Mouse (Mus musculus): ENCODE data around the gene Endou.

The Endou gene

GRCm38 (mm10) chr15:97731111-97731510 lies at the start of gene Endou:
Gene Endou (minus strand): TSS chr15:97731339.
- no peak for DNase-seq (ENCODE audit: extremely low spot score, low read depth, low spot score)

- DNase-seq (ENCODE audit: extremely low spot score, low read depth, low spot score) = no peak
Observed at GRCm38 (mm10) chr15:97780611-97781031, 49.5 kb upstream of the Endou start.

- no peak for DNase-seq (ENCODE audit: extremely low spot score, low read depth, low spot score)
Observed at GRCm38 (mm10) chr15:97779576-97779975, 48.4 kb upstream of the Endou start.

- DNase-seq (ENCODE audit: extremely low spot score, low read depth, low spot score) = no peak
Observed at GRCm38 (mm10) chr15:97778311-97779098, 47.4 kb upstream of the Endou start, which contains the start of gene Slc48a1. Gene Slc48a1 (plus strand): TSS chr15:97778520.

- no peak for DNase-seq (ENCODE audit: extremely low spot score, low read depth, low spot score)
Observed at GRCm38 (mm10) chr15:97776919-97777318, 45.8 kb upstream of the Endou start.

GRCm38 (mm10) chr15:97776514-97776913 lies 45.4 kb upstream of the Endou start:
- DNase-seq (ENCODE audit: extremely low spot score, low read depth, low spot score) = no peak

GRCm38 (mm10) chr15:97773961-97774370 lies 42.8 kb upstream of the Endou start:
- no peak for DNase-seq (ENCODE audit: extremely low spot score, low read depth, low spot score)

- no peak for DNase-seq (ENCODE audit: extremely low spot score, low read depth, low spot score)
Observed at GRCm38 (mm10) chr15:97773108-97773507, 42.0 kb upstream of the Endou start.

GRCm38 (mm10) chr15:97770280-97770679 lies 39.1 kb upstream of the Endou start:
- no peak for DNase-seq (ENCODE audit: extremely low spot score, low read depth, low spot score)

- DNase-seq (ENCODE audit: extremely low spot score, low read depth, low spot score) = no peak
Observed at GRCm38 (mm10) chr15:97768192-97768591, 37.1 kb upstream of the Endou start.

GRCm38 (mm10) chr15:97767280-97768186 lies 36.4 kb upstream of the Endou start, which contains the start of gene Rapgef3:
Gene Rapgef3 (minus strand): TSS chr15:97767972.
- no peak for DNase-seq (ENCODE audit: extremely low spot score, low read depth, low spot score)

- DNase-seq (ENCODE audit: extremely low spot score, low read depth, low spot score) = no peak
Observed at GRCm38 (mm10) chr15:97766594-97767279, 35.6 kb upstream of the Endou start.

- no peak for DNase-seq (ENCODE audit: extremely low spot score, low read depth, low spot score)
Observed at GRCm38 (mm10) chr15:97766194-97766593, 35.1 kb upstream of the Endou start.

GRCm38 (mm10) chr15:97765090-97765794 lies 34.1 kb upstream of the Endou start:
- DNase-seq (ENCODE audit: extremely low spot score, low read depth, low spot score) = no peak

- no peak for DNase-seq (ENCODE audit: extremely low spot score, low read depth, low spot score)
Observed at GRCm38 (mm10) chr15:97764532-97764931, 33.4 kb upstream of the Endou start.

- no peak for DNase-seq (ENCODE audit: extremely low spot score, low read depth, low spot score)
Observed at GRCm38 (mm10) chr15:97763256-97764049, 32.3 kb upstream of the Endou start.

GRCm38 (mm10) chr15:97762733-97763132 lies 31.6 kb upstream of the Endou start:
- DNase-seq (ENCODE audit: extremely low spot score, low read depth, low spot score) = no peak

- DNase-seq (ENCODE audit: extremely low spot score, low read depth, low spot score) = no peak
Observed at GRCm38 (mm10) chr15:97761438-97761837, 30.3 kb upstream of the Endou start.

- no peak for DNase-seq (ENCODE audit: extremely low spot score, low read depth, low spot score)
Observed at GRCm38 (mm10) chr15:97760952-97761351, 29.8 kb upstream of the Endou start.

- no peak for DNase-seq (ENCODE audit: extremely low spot score, low read depth, low spot score)
Observed at GRCm38 (mm10) chr15:97760006-97760405, 28.9 kb upstream of the Endou start.

Measured in hindlimb bud, embryonic 11.5 days (tissue).